Mouse (Mus musculus) cerebral cortex, adult 2 months (tissue): ENCODE measurements around the gene Klk15.

Experiments
- WGBS: fragments of 180-500 bp; shearing (Covaris S2); methylation state at CpG from one replicate; pipeline ENCODE4 v1.1.7; 2018; 5-methylcytosine and 5-hydroxymethylcytosine counted together

The Klk15 gene

GRCm38 (mm10) chr7:43933440-43933839 is at the start of gene Klk15:
Klk15 (plus strand) TSS chr7:43933740.
- 95% methylated on average over 3 of the region's 3 CpGs for WGBS

GRCm38 (mm10) chr7:43891365-43891764 is 42.2 kb upstream of the Klk15 start:
- WGBS, result 73% methylated on average over 5 of the region's 5 CpGs

GRCm38 (mm10) chr7:43891788-43892187 is 41.8 kb upstream of the Klk15 start:
- WGBS, result 76% methylated on average over 3 of the region's 3 CpGs

GRCm38 (mm10) chr7:43894836-43895235 is 38.7 kb upstream of the Klk15 start:
- WGBS, result 4% methylated on average over 1 of the region's 1 CpGs

GRCm38 (mm10) chr7:43914821-43915220 is 18.7 kb upstream of the Klk15 start:
- 72% methylated on average over 9 of the region's 9 CpGs for WGBS

- WGBS, result 80% methylated on average over 13 of the region's 13 CpGs
These were observed 15.1 kb upstream of the Klk15 start for GRCm38 (mm10) chr7:43918426-43918825.

GRCm38 (mm10) chr7:43918871-43919270 is 14.7 kb upstream of the Klk15 start:
- 65% methylated on average over 8 of the region's 8 CpGs for WGBS

GRCm38 (mm10) chr7:43919559-43920451 is 13.7 kb upstream of the Klk15 start:
- 29% methylated on average over 14 of the region's 14 CpGs for WGBS

- WGBS, result 85% methylated on average over 3 of the region's 3 CpGs
These were observed 13.0 kb upstream of the Klk15 start for GRCm38 (mm10) chr7:43920582-43920981.

- 84% methylated on average over 6 of the region's 6 CpGs for whole genome bisulfite sequencing
These were observed 12.5 kb upstream of the Klk15 start for GRCm38 (mm10) chr7:43921087-43921486.

GRCm38 (mm10) chr7:43921941-43922340 is 11.6 kb upstream of the Klk15 start:
- WGBS, result 88% methylated on average over 2 of the region's 2 CpGs

- 79% methylated on average over 5 of the region's 5 CpGs for WGBS
These were observed 7.6 kb upstream of the Klk15 start for GRCm38 (mm10) chr7:43925985-43926384.

- WGBS, result 46% methylated on average over 4 of the region's 4 CpGs
These were observed 5.0 kb upstream of the Klk15 start for GRCm38 (mm10) chr7:43928521-43928920.

- WGBS, result 72% methylated on average over 4 of the region's 4 CpGs
These were observed 1.2 kb upstream of the Klk15 start for GRCm38 (mm10) chr7:43932337-43932736.

- 72% methylated on average over 3 of the region's 3 CpGs for WGBS
These were observed 1.2 kb downstream of the Klk15 start for GRCm38 (mm10) chr7:43934747-43935146.

- 88% methylated on average over 14 of the region's 14 CpGs for WGBS
These were observed 3.0 kb downstream of the Klk15 start for GRCm38 (mm10) chr7:43936551-43936950.

GRCm38 (mm10) chr7:43942293-43942692 is 8.8 kb downstream of the Klk15 start:
- WGBS, result 69% methylated on average over 3 of the region's 3 CpGs

GRCm38 (mm10) chr7:43944727-43945264 is 11.3 kb downstream of the Klk15 start:
- 79% methylated on average over 3 of the region's 3 CpGs for WGBS

GRCm38 (mm10) chr7:43950364-43950763 is 16.8 kb downstream of the Klk15 start, which contains the start of gene Klk1b8:
Klk1b8 (plus strand) TSS chr7:43950664.
- 81% methylated on average over 2 of the region's 2 CpGs for WGBS

GRCm38 (mm10) chr7:43952703-43953102 is 19.2 kb downstream of the Klk15 start:
- WGBS, result 51% methylated on average over 4 of the region's 4 CpGs

GRCm38 (mm10) chr7:43966451-43966850 is 32.9 kb downstream of the Klk15 start, which contains the start of gene Klk1b1:
Klk1b1 (plus strand) TSS chr7:43966751.
- WGBS, result 65% methylated on average over 3 of the region's 3 CpGs

- 85% methylated on average over 3 of the region's 3 CpGs for WGBS
These were observed 33.5 kb downstream of the Klk15 start for GRCm38 (mm10) chr7:43967058-43967457.

GRCm38 (mm10) chr7:43967612-43968011 is 34.1 kb downstream of the Klk15 start:
- 83% methylated on average over 2 of the region's 2 CpGs for WGBS
